Mouse (Mus musculus): ENCODE measurements around the gene Cbwd1. TPM values are rescaled to one million over a fixed set of nuclear protein-coding genes. Genes with fewer than 3 reads are reported as not detected.
A peak's percentile ranks its signal among the peaks of the same experiment; 100 is the strongest.

Cbwd1 gene
- polyA plus RNA-seq, 1 experiment from 2014 or later: 15.8 TPM

- Histone ChIP-seq H3K4me3 (ENCODE audit: low read length) (peak within 1 kb of the TSS; percentile 54), H3K27me3 (ENCODE audit: control insufficient read depth, insufficient read depth, low read length) (peaks cover 74% of the 10 kb centered on the region), H3K36me3 (ENCODE audit: control insufficient read depth, insufficient read depth) (no peaks in the 10 kb centered on the region), H3K9me3 (replicated peaks; ENCODE audit: control insufficient read depth, low read length) (no peaks in the 10 kb centered on the region), H3K9ac (ENCODE audit: low read length) (no peak within 1 kb of the TSS), H3K27ac (ENCODE audit: low read length) (no peak within 1 kb of the TSS), H3K4me2 (ENCODE audit: low read depth, low read length) (peak within 1 kb of the TSS; percentile 78), H3K4me1 (ENCODE audit: control insufficient read depth, insufficient read depth, low read length) (peaks cover 24% of the 10 kb centered on the region)
- no peak for ATAC-seq (replicated peaks; ENCODE audit: extremely low read depth, insufficient read depth, low FRiP score)
- WGBS: 2% methylated on average over 25 of the region's 27 CpGs
These were observed 60.7 kb downstream of the Cbwd1 start, which contains the start of gene Foxd4 for GRCm38 (mm10) chr19:24900581-24901220. Foxd4 (minus strand) TSS chr19:24901197.

GRCm38 (mm10) chr19:24899578-24900544 is 61.5 kb downstream of the Cbwd1 start:
- Histone ChIP-seq H3K36me3 (ENCODE audit: control insufficient read depth, insufficient read depth) (no peaks in the 10 kb centered on the region), H3K9me3 (replicated peaks; ENCODE audit: control insufficient read depth, low read length) (no peaks in the 10 kb centered on the region), H3K4me3 (ENCODE audit: low read length) (peak overlapping the region; percentile 54), H3K9ac (ENCODE audit: low read length) (no peak overlapping the region), H3K4me2 (ENCODE audit: low read depth, low read length) (peak overlapping the region; percentile 78), H3K27ac (ENCODE audit: low read length) (no peak overlapping the region), H3K27me3 (ENCODE audit: control insufficient read depth, insufficient read depth, low read length) (peaks cover 75% of the 10 kb centered on the region), H3K4me1 (ENCODE audit: control insufficient read depth, insufficient read depth, low read length) (peaks cover 24% of the 10 kb centered on the region)
- ATAC-seq (replicated peaks; ENCODE audit: extremely low read depth, insufficient read depth, low FRiP score): 0 out of 2 replicates have a peak, but pooled peaks have one; percentile 49
- WGBS: under 1% methylated on average over 84 of the region's 84 CpGs

GRCm38 (mm10) chr19:24898737-24899577 is 62.5 kb downstream of the Cbwd1 start:
- peak overlapping the region; percentile 54 for H3K4me3 ChIP-seq (ENCODE audit: low read length)
- peaks cover 70% of the 10 kb centered on the region for H3K27me3 ChIP-seq (ENCODE audit: control insufficient read depth, insufficient read depth, low read length)
- WGBS: 5% methylated on average over 34 of the region's 34 CpGs
- no peak overlapping the region for H3K9ac ChIP-seq (ENCODE audit: low read length)
- H3K4me1 ChIP-seq (ENCODE audit: control insufficient read depth, insufficient read depth, low read length): peaks cover 24% of the 10 kb centered on the region
- no peaks in the 10 kb centered on the region for H3K36me3 ChIP-seq (ENCODE audit: control insufficient read depth, insufficient read depth)
- no peaks in the 10 kb centered on the region for H3K9me3 ChIP-seq (replicated peaks; ENCODE audit: control insufficient read depth, low read length)
- no peak overlapping the region for H3K27ac ChIP-seq (ENCODE audit: low read length)
- ATAC-seq (replicated peaks; ENCODE audit: extremely low read depth, insufficient read depth, low FRiP score): no peak
- peak overlapping the region; percentile 78 for H3K4me2 ChIP-seq (ENCODE audit: low read depth, low read length)

- peak overlapping the region; percentile 60; the same call in 1 of the 2 replicates for H3K4me2 ChIP-seq (ENCODE audit: low read depth, low read length)
- no peak overlapping the region for H3K27ac ChIP-seq (ENCODE audit: low read length)
- H3K4me1 ChIP-seq (ENCODE audit: control insufficient read depth, insufficient read depth, low read length): peaks cover 24% of the 10 kb centered on the region
- no peaks in the 10 kb centered on the region for H3K9me3 ChIP-seq (replicated peaks; ENCODE audit: control insufficient read depth, low read length)
- H3K4me3 ChIP-seq (ENCODE audit: low read length): peak overlapping the region; percentile 45; the same call in 1 of the 2 replicates
- ATAC-seq (replicated peaks; ENCODE audit: extremely low read depth, insufficient read depth, low FRiP score): no peak
- no peak overlapping the region for H3K9ac ChIP-seq (ENCODE audit: low read length)
- peaks cover 67% of the 10 kb centered on the region for H3K27me3 ChIP-seq (ENCODE audit: control insufficient read depth, insufficient read depth, low read length)
- H3K36me3 ChIP-seq (ENCODE audit: control insufficient read depth, insufficient read depth): no peaks in the 10 kb centered on the region
- WGBS: 3% methylated on average over 20 of the region's 20 CpGs
These were observed 63.3 kb downstream of the Cbwd1 start for GRCm38 (mm10) chr19:24897896-24898736.

GRCm38 (mm10) chr19:24897006-24897895 is 64.2 kb downstream of the Cbwd1 start:
- Histone ChIP-seq H3K4me2 (ENCODE audit: low read depth, low read length) (peak overlapping the region; percentile 60), H3K9me3 (replicated peaks; ENCODE audit: control insufficient read depth, low read length) (no peaks in the 10 kb centered on the region), H3K4me1 (ENCODE audit: control insufficient read depth, insufficient read depth, low read length) (peaks cover 24% of the 10 kb centered on the region), H3K9ac (ENCODE audit: low read length) (no peak overlapping the region), H3K4me3 (ENCODE audit: low read length) (peak overlapping the region; percentile 45), H3K36me3 (ENCODE audit: control insufficient read depth, insufficient read depth) (no peaks in the 10 kb centered on the region), H3K27ac (ENCODE audit: low read length) (no peak overlapping the region), H3K27me3 (ENCODE audit: control insufficient read depth, insufficient read depth, low read length) (peaks cover 61% of the 10 kb centered on the region)
- no peak for ATAC-seq (replicated peaks; ENCODE audit: extremely low read depth, insufficient read depth, low FRiP score)
- WGBS: 2% methylated on average over 57 of the region's 57 CpGs

GRCm38 (mm10) chr19:24896536-24896935 is 64.9 kb downstream of the Cbwd1 start:
- no peak overlapping the region for H3K4me2 ChIP-seq (ENCODE audit: low read depth, low read length)
- peaks cover 24% of the 10 kb centered on the region for H3K4me1 ChIP-seq (ENCODE audit: control insufficient read depth, insufficient read depth, low read length)
- H3K4me3 ChIP-seq (ENCODE audit: low read length): no peak overlapping the region
- no peak for ATAC-seq (replicated peaks; ENCODE audit: extremely low read depth, insufficient read depth, low FRiP score)
- H3K9ac ChIP-seq (ENCODE audit: low read length): no peak overlapping the region
- WGBS: 25% methylated on average over 4 of the region's 4 CpGs
- H3K27ac ChIP-seq (ENCODE audit: low read length): no peak overlapping the region
- H3K27me3 ChIP-seq (ENCODE audit: control insufficient read depth, insufficient read depth, low read length): peaks cover 54% of the 10 kb centered on the region
- no peaks in the 10 kb centered on the region for H3K9me3 ChIP-seq (replicated peaks; ENCODE audit: control insufficient read depth, low read length)
- no peaks in the 10 kb centered on the region for H3K36me3 ChIP-seq (ENCODE audit: control insufficient read depth, insufficient read depth)

- Histone ChIP-seq H3K9ac (ENCODE audit: low read length) (no peak overlapping the region), H3K9me3 (replicated peaks; ENCODE audit: control insufficient read depth, low read length) (no peaks in the 10 kb centered on the region), H3K27ac (ENCODE audit: low read length) (no peak overlapping the region), H3K27me3 (ENCODE audit: control insufficient read depth, insufficient read depth, low read length) (no peaks in the 10 kb centered on the region; the same call in 1 of the 2 replicates), H3K4me1 (ENCODE audit: control insufficient read depth, insufficient read depth, low read length) (peaks cover 4% of the 10 kb centered on the region; the same call in 1 of the 2 replicates), H3K36me3 (ENCODE audit: control insufficient read depth, insufficient read depth) (no peaks in the 10 kb centered on the region), H3K4me2 (ENCODE audit: low read depth, low read length) (no peak overlapping the region), H3K4me3 (ENCODE audit: low read length) (no peak overlapping the region)
- 64% methylated on average over 3 of the region's 3 CpGs for WGBS
- ATAC-seq (replicated peaks; ENCODE audit: extremely low read depth, insufficient read depth, low FRiP score): no peak
These were observed 74.5 kb downstream of the Cbwd1 start for GRCm38 (mm10) chr19:24886888-24887287.
